Mouse (Mus musculus): ENCODE measurements around the gene Mavs. TPM values are rescaled to one million over a fixed set of nuclear protein-coding genes. Genes with fewer than 3 reads are reported as not detected.
"Not testable (repeated sequence)": the region's sequence is repeated elsewhere in the genome, so short reads cannot be mapped to it uniquely, and the experiment has no call there.

Mavs gene
- total RNA-seq, 2 experiments from 2014 or later = 6.5 to 6.8 TPM

DNA sequence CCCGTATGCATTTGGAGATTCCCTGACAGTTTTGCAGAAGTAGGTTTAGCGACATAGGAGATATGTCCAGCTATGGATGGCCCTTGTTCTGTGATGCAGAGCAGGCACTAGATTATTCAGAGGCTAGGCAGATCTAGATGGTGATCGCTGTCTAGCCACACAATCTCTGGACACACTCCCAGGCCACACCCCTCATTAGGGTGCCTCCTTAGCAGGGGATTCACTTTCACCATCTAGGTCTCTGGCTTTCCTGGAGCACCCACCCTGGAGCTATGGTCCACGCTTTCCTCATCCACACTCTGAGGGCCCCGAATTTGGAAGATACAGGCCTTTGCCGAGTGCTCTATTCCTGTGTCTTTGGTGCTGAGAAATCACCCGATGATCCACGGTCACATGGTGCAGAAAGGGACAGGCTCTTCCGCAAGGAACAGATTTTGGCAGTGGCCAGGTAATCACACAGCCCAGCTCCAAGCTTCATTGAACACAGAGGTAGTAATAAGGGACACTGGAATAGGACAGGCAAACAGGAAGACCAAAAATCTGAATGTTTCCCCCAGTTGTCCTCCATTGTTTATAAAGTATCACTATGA lies 22.7 kb upstream of the Mavs start:
- no peak for DNase-seq

DNA sequence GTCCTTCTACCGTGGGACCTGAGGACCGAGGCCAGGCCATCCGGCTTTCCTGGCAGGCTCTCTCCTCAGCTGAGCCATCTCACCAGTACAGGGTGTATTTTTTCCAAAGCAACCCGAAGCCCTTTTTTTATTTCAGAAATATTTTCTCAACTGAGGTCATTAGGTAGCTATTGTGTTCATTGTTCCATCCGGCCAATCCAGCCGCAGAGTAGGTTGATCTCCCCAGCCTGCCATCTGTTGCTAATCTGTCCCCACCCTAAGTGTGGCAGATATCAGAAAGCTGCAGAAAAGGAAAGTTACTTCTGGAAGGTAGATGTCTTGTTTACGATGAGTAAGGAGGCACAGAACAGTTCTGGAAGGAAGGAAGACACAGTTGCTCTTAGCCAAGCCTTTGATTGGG lies 20.1 kb upstream of the Mavs start:
- no peak for DNase-seq

DNA sequence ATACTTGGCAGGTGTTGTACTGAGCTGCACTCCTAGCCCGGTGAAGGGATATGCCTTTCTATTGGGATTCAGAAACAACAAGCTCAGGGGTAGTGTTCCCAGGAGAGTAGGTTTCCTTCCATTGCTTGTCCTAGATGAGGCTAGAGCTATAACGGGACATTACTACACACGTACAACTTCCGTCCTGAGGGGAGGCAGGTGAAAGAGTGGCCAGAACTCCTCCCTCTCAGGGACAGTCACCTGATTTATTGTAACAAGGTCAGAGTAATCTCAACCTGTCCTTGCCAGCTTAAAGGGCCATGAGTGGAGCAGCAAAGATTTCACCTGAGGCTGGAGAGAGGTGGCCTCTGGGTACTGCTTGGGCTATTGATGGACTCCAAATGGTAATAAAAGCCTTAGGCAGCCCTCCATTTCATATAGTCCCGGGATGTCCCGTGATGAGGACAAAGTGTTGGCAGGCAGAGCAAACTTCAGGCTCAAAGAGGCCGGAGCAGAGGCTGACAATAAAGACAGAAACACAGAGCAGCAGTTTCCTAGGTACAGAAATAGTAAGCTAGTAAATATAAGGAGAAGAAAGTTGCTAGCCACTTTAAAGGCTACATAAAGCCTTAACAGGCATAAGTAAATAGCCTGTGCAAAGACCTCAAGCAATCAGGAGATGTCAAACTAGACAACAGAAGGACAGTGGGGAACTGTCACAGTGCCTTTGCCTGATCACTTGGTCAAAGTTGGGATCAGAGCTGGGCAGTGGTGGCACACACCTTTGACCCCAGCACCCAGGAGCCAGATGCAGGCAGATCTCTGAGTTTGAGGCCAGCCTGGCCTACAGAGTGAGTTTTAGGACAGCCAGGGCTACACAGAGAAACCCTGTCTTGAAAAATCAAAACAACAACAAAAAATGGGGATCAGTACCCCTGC lies 17.7 kb upstream of the Mavs start:
- DNase-seq = no peak

DNA sequence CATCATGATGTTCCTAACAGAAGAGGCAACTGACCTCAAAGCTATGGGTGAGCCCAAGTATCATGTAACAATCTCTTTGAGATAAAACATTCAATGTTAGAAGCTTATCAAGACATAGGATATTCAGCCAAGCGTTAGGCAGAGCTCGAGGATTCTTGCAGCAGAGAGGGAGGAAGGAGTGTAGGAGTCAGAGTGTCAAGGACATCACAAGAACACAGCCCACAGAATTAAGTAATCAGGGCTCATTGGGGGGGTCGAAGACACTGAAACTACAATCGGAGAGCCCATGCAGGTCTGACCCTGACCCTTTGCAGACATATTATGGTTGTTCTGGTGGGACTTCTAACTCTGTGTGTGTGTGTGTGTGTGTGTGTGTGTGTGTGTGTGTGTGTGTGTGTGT lies 13.8 kb upstream of the Mavs start:
- DNase-seq = no peak

DNA sequence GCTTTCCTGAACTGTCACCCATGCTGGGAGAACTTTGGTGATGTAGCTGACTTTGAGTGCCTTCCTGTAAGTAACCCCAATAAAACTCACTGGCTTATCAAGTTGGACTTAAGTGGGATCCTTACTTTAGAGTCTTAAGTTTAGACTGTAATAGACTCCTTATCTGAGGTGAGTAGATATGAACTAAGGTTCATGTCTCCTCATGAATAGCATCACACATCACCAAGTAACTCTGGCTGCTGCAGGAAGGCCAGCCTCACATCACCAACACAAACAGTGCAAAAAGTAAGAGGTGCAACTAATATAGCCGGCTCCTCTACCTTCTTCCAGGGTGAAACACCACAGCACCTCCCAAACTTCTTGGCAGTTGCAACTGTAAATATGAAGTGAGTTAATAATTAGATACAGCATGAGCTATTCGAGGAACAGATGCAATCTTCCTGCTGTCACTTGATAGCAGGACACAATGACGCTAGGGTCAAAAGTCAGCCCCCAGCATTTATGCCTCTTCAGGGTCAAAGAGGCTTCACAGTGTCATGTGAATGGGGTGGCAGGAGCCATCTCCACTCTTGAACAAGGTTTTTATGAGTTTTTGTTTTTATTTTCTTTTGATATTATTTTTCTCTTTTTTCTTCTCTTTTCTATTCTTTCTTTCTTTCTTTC lies 11.9 kb upstream of the Mavs start:
- no peak for DNase-seq

DNA sequence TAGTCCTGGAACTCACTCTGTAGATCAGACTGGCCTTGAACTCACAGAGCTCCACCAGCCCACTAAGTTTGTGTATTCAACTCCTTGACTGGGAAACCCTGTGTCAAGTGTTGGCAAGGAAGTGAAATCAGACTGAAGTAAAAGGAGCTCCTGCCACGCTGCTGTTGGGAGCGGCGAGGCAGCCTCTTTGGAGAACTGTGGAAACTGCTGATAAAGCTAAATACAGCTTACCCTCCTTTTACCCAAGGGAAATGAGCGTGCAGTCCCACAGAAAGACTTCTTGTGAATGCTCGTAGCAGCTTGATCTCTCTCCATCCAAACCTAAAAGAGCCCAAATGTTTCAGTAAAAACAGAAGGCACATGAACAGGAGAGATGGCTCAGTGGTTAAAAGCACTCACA lies 11.3 kb upstream of the Mavs start:
- no peak for DNase-seq

DNA sequence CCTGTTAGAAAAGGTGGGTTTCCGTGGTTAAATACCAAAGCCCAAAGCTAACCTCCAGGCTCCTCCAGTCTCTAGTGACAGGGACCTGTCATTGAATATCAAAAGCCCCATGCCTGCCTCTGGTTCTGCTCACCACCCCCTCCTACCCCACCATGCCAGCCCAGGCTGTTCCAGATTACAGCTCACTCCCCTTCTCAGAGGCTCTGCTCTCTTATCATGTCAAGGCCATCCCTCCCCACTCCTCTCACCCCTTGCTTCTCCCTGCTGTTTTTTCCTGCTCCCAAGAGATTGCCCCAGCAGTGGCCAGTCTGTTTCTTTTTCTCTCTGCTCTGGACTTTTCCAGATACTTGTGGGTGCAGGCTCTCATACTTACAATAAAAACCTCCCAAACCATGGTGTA lies 10.3 kb upstream of the Mavs start:
- no peak for DNase-seq

DNA sequence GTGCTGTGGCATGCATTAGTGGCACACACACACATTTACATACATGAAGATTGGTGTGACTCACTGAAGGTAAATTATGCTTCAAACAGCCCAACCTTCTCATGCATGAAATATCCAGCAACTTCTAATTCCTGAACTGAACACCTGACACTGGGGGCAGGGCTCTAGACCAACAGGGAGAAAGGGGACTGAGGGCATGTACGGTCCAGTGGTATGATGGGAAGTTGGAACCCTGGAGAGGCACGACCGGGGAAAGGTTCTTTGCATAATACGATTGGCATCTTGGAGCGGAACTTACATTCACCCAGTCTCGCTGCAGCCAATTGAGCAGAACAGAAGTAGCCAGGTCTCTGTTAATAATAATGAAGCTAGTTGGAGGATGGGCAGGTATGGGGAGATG lies 8.7 kb upstream of the Mavs start:
- no peak for DNase-seq

DNA sequence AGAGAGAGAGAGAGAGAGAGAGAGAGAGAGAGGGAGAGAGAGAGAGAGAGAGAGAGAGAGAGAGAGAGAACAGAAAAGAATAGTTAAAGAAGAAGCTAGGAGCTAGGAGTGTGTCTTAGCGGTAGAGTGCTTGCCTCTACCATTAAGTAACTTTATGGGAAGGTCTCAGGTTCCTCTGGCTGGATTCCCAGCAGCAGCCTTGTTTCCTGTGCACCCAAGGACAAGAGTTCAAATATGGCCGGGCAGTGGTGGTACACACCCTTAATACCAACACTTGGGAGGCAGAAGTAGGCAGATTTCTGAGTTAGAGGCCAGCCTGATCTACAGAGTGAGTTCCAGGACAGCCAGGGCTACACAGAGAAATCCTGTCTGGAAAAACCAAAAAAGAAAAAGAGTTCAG lies 7.2 kb upstream of the Mavs start:
- not testable (repeated sequence) for DNase-seq

DNA sequence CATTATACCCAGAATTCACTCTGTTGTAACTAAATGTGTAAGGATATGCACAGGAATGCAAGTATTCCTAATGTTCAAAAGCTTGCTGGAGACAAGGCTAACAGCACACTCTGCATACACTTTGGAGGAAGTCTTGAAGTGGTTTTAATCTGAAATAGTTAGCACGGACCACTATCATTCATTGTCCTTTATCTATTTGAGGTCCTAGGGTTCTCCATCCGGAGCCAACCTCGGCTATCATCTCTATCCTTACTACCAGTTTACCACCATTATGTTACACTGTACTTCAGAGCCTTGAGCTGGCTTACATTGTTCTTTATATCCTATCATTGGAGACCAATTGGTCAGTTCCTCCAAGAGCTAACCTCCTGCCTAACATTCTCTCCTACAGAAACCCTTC lies 6.6 kb upstream of the Mavs start:
- DNase-seq = no peak

DNA sequence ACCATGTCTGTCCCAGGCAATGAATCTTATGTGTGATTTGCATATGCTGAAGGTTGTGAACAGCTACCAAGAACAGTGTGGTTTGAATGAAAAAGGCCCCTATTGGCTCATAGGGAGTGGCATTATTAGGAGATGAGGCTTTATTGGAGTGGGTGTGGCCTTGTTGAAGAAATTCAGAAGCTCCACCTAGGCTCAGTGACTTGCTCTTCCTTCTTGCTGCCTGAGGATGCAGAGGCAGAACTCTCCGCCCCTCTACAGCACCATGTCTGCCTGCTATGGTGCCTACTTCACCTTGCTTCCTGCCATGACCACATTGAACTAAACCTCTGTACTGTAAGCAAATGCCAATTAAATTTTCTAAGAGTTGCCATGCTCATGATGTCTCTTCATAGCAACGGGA lies 1.3 kb upstream of the Mavs start:
- DNase-seq = no peak

DNA sequence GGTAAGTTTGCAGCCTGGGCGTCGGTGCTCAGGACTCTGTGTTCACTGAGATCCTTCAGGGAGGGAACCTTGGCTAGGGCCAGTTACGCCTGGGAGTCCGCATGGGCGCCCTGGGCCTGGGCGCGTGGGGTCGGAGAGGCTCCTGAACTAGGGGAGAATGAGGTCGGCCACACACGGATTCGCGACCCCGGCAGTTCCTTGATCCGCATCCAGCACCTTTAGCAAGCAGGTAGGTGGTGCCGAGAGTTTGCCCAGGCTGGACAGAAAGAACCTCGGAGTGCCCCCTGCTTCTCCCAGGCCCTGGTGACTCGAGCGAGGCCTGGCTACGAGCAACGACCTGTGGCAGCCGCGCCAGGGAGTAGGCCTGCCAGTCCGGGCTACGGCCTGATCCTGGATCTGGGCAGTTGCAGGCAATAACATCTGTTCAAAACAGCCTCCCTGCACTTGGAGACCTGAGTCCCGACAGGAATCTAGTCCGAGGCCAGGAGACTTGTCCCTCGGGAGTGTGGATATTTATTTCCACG lies 326 bp downstream of the Mavs start:
- no peak for DNase-seq

DNA sequence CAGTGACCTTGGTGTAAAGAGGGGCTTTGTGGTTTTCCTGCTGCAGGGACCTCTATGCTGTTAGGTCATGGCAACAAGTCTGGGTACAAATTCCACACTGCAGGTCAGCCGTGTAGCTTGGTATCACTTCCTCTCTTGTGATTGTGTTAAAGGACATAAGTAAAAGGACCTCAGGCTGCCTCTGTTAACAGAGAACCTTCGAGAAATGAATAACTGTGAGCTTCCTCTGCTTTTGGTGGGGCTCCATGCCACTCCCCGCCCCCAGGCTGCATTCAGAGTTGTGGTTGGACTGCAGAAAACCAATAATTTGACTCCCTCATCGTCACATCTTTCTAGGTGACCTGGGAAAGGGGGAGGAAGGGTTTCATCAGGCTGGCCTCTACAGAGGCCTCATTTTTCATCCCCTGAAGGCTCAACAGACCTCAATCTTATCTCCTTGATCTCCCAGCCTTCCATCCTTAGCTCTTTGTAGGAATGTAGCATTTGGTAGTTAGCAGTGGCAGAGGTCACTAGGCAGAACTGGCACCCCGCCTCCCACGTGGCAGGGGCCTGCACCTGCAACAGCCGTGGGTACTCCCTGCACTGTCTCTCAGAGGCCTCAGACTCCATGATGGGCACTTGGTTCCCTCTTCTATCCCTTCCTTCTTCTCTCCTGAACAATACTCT lies 1.2 kb downstream of the Mavs start:
- no peak for DNase-seq

DNA sequence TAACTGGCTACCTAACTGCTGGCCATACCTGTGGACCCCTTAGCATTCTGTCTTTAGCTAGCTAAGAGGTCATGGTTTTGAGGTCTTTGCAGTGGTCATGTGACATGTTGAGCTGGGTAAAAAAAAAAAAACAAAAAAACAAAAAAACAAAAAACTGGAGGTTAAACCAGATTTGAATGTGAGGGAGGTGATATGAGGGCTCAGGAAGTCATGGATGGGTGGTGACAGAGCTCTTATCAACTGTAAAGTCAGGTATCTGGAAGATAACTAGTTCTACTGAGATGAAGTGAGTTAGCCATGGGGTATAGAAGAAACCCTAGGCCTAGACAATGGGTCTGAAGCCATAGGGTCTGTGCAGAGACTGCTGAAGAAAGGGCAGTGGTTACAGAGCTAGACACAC lies 8.3 kb downstream of the Mavs start:
- DNase-seq = no peak

DNA sequence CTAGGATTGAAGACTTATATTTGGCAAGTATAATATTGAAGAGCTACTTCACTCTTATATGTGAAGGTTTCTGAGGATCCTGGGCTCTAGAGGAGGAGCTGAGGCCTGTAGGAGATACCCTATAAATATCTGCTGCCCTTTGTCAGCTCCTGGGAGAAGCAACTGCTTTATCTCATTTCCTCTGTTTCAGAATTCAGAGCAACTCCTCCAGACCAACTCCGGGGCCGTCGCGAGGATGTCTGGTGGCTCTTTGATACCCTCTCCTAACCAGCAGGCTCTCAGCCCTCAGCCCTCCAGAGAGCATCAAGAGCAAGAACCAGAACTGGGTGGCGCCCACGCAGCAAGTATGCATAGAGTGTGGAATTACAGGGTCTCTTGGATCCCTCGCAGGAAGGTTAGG lies 9.1 kb downstream of the Mavs start:
- no peak for DNase-seq

DNA sequence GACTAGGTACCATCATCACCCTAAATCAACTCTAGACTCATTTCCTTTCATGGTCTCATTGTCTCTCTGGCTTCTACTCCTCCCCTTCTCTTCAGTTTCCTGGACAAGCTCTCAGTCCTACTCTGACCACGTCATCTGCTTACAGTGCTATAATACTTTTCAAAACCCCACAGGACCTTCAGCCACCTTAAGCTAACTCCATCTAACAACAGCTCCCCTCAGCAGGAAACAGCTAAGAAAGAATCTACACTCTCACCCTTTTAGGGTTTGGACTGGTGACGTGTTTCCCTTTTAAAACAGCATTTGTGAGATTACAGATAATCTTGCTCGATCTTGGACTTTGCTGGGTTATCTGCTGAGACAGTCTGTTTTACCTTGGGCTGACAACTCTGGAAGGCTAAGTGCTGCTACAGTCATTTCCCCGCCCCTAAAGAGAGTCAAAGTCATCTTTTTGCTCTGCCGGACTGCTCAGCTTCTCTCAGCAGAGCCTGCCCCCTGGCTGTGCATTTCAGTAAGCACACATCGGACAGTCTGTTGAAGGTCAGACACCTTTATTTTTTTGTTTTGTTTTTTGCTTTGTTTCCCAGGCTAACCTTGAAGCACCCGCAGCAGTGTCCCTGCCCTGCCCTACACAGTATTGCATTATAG lies 19.9 kb downstream of the Mavs start:
- no peak for DNase-seq

DNA sequence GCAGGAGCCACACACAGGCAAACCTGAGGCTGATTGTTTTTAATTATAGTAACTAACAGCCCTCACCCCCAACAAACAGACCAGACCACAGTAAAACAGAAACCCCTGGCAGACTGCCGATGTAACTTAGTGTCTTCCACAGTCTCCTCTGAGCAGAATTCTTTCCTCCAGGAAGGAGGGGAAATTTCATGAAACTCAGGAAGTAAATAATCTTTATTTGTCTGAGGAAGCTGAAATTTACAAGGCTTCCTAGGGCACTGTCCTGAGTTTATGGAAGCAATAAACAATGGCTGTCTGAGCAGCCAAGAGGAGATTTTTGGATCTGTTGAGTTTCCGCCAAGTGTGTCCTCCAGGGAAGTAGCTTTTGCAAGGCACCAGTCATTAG lies 20.5 kb downstream of the Mavs start:
- DNase-seq = no peak

DNA sequence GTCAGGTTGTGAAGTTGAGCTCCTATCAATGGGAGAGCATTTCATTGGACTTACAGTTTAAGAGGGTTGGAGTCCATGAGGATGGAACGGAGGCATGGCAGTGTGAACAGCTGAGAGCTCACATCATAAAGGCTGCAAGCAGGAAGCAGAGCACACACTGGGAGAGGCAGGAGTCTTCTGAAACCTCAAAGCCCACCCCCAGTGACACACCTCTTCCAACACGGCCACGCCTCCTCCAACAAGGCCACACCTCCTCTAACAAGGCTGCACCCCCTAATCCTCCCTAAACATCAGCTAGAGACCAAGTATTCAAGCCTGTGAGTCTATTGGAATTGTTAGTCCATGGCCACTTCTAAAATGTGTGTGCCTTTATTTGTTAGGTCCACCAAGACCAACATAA lies 21.9 kb downstream of the Mavs start:
- no peak for DNase-seq

DNA sequence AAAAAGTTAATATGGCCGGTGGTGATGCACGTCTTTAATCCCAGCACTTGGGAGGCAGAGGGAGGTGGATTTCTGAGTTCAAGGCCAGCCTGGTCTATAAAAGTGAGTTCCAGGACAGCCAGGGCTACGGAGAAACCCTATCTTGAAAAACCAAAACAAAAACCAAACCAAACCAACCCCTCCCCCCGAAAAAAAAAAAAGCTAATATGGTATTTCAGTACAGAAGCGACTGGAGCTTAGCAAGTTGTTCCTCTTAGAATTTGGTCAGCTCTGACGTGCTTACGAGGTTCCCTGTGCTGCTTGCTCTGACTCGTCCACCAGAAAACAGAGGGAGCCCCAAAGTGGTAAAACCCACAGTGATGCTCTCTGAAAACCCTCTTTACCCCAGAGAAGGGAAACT lies 24.8 kb downstream of the Mavs start:
- no peak for DNase-seq

DNA sequence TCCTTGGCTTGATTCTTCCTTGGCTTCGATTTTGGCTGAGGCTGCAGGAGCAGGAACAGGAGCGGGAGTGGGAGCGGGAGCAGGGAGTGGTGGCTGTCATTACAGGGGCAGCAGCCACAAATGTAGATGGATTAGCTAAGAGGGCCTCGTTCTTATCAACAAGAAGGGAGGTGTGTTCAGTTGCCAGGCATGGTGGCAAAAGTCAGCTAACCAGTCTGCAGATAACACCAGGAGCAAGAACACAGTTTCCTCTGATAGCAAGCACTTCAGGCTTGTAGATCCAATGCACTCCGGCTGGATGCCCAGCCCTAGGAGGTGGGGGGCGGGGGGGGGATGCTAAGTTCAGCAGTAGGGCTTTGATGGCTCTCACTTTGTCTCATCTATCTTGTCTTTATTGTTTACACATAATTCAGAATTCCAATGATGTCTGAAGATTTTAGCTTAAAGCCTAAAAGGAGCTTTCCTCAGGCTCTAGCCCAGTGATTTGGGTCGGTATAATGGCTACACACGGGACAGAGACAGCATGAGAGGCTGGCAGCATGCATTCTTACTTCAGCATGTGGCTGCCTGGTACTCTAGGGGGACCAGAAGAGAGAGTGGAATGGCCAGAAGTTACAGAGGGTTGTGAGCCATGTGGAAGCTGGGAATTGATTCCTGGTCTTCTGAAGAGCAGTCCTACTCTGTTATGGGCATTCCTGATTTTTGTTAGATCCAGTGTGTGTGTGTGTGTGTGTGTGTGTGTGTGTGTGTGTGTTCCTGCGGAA lies 26.9 kb downstream of the Mavs start:
- no peak for DNase-seq

DNA sequence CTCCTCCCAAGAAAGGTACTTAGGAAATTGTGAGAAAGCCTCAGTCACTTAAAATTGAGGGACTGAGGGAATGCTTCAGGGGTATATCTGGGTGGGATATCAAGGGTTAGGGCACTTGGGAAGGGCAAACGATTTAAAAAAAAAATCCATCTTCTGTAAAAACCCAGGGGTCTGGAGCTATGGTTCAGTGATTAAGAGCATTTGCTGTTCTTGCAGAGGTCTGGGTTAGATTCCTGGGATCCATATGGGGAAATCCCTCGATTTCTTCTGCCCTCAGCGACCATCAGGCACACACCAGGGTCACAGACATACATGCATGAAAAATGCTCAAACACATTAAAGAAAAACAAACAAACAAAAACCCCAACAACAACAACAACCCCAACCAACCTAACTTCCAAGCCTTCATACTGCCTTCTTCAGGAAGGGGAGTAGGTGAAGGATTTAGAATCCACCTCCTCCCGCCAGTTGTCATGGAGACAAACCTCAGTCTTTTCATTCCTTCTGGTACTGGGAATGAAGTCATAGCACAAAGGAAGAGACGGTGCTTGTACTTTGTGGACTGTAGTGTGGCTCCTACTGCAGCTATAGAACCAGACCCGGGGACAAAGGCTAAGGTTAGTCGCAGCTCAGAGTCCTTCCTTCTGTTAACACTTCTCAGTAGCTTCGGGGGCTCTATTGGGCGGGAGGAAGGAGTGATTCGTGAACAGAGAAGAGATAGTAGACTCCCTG lies 27.8 kb downstream of the Mavs start:
- no peak for DNase-seq

Measured in layer of hippocampus, postnatal 36 days (tissue).